Mouse (Mus musculus): ENCODE data around the gene Pnpla1. TPM values are rescaled to one million over a fixed set of nuclear protein-coding genes. Genes with fewer than 3 reads are reported as not detected.

The Pnpla1 gene
- total RNA-seq, 2 experiments from 2014 or later, result 0.22 to 0.42 TPM

Other genes with a start within 250 kb of the Pnpla1 start
- gene Srpk1, start 235.7 kb upstream of the Pnpla1 start, total RNA-seq (2021), result 100 to 1,000 TPM; 127 to 133 TPM
- gene Slc26a8, start 168.2 kb upstream of the Pnpla1 start, total RNA-seq (2021), result 10 to 100 TPM in 1 of 2 experiments, 1 to 10 TPM in 1; 6.2 to 10.4 TPM
- gene Mapk14, start 167.1 kb upstream of the Pnpla1 start, total RNA-seq (2021), result 10 to 100 TPM; 46.5 to 53.2 TPM
- 1 to 10 TPM; 2.0 to 3.4 TPM for gene AC170998.1, start 132.3 kb upstream of the Pnpla1 start, total RNA-seq (2021)
- under 1 TPM; 0.72 to 0.83 TPM for gene Mapk13, start 89.1 kb upstream of the Pnpla1 start, total RNA-seq (2021)
- gene Brpf3, start 57.3 kb upstream of the Pnpla1 start, total RNA-seq (2021), result 10 to 100 TPM; 40.4 to 41.5 TPM
- 1 to 10 TPM; 3.0 to 6.7 TPM for gene 4930539E08Rik, start 56.9 kb downstream of the Pnpla1 start, total RNA-seq (2021)
- not detected for gene Pxt1, start 85.4 kb downstream of the Pnpla1 start, total RNA-seq (2021)
- gene Kctd20, start 93.5 kb downstream of the Pnpla1 start, total RNA-seq (2021), result 100 to 1,000 TPM in 1 of 2 experiments, 10 to 100 TPM in 1; 99.1 to 109 TPM
- gene Stk38, start 149.6 kb downstream of the Pnpla1 start, total RNA-seq (2021), result 10 to 100 TPM; 83.3 to 93.2 TPM
- 100 to 1,000 TPM; 220 to 228 TPM for gene Srsf3, start 174.2 kb downstream of the Pnpla1 start, total RNA-seq (2021)
- gene Cdkn1a, start 232.6 kb downstream of the Pnpla1 start, total RNA-seq (2021), result 10 to 100 TPM; 29.6 to 34.4 TPM

Measured in left cerebral cortex, postnatal 4 days (tissue).